Mouse (Mus musculus): Measurements from ENCODE around the gene Plcl1.

DNA sequence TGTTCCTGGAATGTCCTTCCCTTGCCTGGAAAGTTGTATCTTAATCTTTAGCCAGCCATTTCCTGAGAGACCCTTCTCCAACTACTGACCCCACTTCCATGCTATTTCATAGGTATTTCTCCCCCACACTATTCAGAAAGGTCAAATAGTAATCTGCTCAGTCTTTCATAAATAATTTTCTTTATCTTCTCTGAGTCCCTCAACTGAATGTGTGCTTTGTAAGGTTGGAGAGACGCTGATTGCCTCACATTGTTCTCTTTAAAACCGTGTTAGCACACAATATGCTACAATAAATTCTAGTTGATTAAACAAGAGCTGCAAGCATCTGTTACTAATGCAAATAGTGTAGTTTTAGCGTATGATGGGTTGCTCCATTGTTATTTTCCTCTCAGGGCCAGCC, 300.0 kb downstream of the Plcl1 start:
- no peak for TF ChIP-seq CTCF (IDR thresholded peaks at IDR 0.05; ENCODE audit: control insufficient read depth, insufficient read depth, low read length)
- no peak for TF ChIP-seq POLR2A (IDR thresholded peaks at IDR 0.05; ENCODE audit: borderline replicate concordance, control insufficient read depth, low read depth, low read length)
